Mouse (Mus musculus): ENCODE measurements around the gene Taf8. TPM values are rescaled to one million over a fixed set of nuclear protein-coding genes. Genes with fewer than 3 reads are reported as not detected.

The Taf8 gene
- total and polyA plus RNA-seq, 3 experiments: 15.2 to 25.7 TPM; not detected in 1

- no peak overlapping the region for H3K4me3 ChIP-seq (ENCODE audit: control insufficient read depth in 1 of 2, insufficient read depth in 1 of 2, low read depth in 2 of 2, low read length in 2 of 2)
- no peaks in the 10 kb centered on the region for H3K4me1 ChIP-seq (ENCODE audit: control insufficient read depth in 1 of 2, insufficient read depth in 2 of 2, low read length in 2 of 2)
- H3K9me3 ChIP-seq (replicated peaks; ENCODE audit: insufficient read depth, low read length): no peaks in the 10 kb centered on the region
- H3K27me3 ChIP-seq (ENCODE audit: control insufficient read depth in 1 of 2, insufficient read depth in 2 of 2, low read length in 2 of 2): peaks cover 0 to 2% of the 10 kb centered on the region in 2 experiments; a peak in 1 of 4 replicates
- H3K9ac ChIP-seq (ENCODE audit: control insufficient read depth, low read depth, low read length, poor library complexity, severe bottlenecking): no peak overlapping the region
- no peak overlapping the region for H3K27ac ChIP-seq (ENCODE audit: control insufficient read depth, low read depth, low read length)
- H3K79me2 ChIP-seq (ENCODE audit: control insufficient read depth, insufficient read depth, low read length, poor library complexity): no peaks in the 10 kb centered on the region
- no peak for DNase-seq (ENCODE audit: low read depth, low spot score)
- H3K36me3 ChIP-seq (ENCODE audit: control insufficient read depth in 1 of 2, insufficient read depth in 2 of 2, low read length in 2 of 2): no peaks in the 10 kb centered on the region
- TF ChIP-seq POLR2A (IDR thresholded peaks at IDR 0.05; ENCODE audit: control insufficient read depth in 1 of 2, insufficient read depth in 1 of 2, low read depth in 1 of 2, low read length in 2 of 2, poor library complexity in 1 of 2) (no peak), TBP (IDR thresholded peaks at IDR 0.05; ENCODE audit: low read depth, low read length) (no peak), JUND (IDR thresholded peaks at IDR 0.05; ENCODE audit: low read depth, low read length) (no peak), CHD2 (IDR thresholded peaks at IDR 0.05; ENCODE audit: low read length) (no peak), MYC (IDR thresholded peaks at IDR 0.05; ENCODE audit: low read depth, low read length) (no peak), KAT2A (conservative IDR thresholded peaks at IDR 0.05; ENCODE audit: low read depth, low read length) (no peak), TAL1 (IDR thresholded peaks at IDR 0.05; ENCODE audit: low read length) (no peak), NRF1 (IDR thresholded peaks at IDR 0.05; ENCODE audit: insufficient read depth, low read depth, low read length, poor library complexity, severe bottlenecking) (no peak), BHLHE40 (IDR thresholded peaks at IDR 0.05; ENCODE audit: borderline replicate concordance, low read depth, low read length) (no peak), MAFK (IDR thresholded peaks at IDR 0.05; ENCODE audit: borderline replicate concordance, low read depth, low read length) (no peak), MYB (IDR thresholded peaks at IDR 0.05; ENCODE audit: low read depth, low read length) (no peak), MAX (IDR thresholded peaks at IDR 0.05; ENCODE audit: low read length) (no peak)
These were observed 29.4 kb downstream of the Taf8 start for GRCm38 (mm10) chr17:47472435-47473350.

GRCm38 (mm10) chr17:47470686-47471085, 31.4 kb downstream of the Taf8 start:
- H3K9ac ChIP-seq (ENCODE audit: control insufficient read depth, low read depth, low read length, poor library complexity, severe bottlenecking): no peak overlapping the region
- H3K4me1 ChIP-seq (ENCODE audit: control insufficient read depth in 1 of 2, insufficient read depth in 2 of 2, low read length in 2 of 2): no peaks in the 10 kb centered on the region
- no peak for DNase-seq (ENCODE audit: low read depth, low spot score)
- H3K36me3 ChIP-seq (ENCODE audit: control insufficient read depth in 1 of 2, insufficient read depth in 2 of 2, low read length in 2 of 2): no peaks in the 10 kb centered on the region
- H3K27ac ChIP-seq (ENCODE audit: control insufficient read depth, low read depth, low read length): no peak overlapping the region
- peaks cover 0 to 2% of the 10 kb centered on the region in 2 experiments; a peak in 1 of 4 replicates for H3K27me3 ChIP-seq (ENCODE audit: control insufficient read depth in 1 of 2, insufficient read depth in 2 of 2, low read length in 2 of 2)
- no peaks in the 10 kb centered on the region for H3K79me2 ChIP-seq (ENCODE audit: control insufficient read depth, insufficient read depth, low read length, poor library complexity)
- H3K4me3 ChIP-seq (ENCODE audit: control insufficient read depth in 1 of 2, insufficient read depth in 1 of 2, low read depth in 2 of 2, low read length in 2 of 2): no peak overlapping the region
- TF ChIP-seq MAZ (IDR thresholded peaks at IDR 0.05; ENCODE audit: low read depth, low read length) (no peak), USF2 (IDR thresholded peaks at IDR 0.05; ENCODE audit: borderline replicate concordance in 1 of 2, insufficient read depth in 1 of 2, low read depth in 1 of 2, low read length in 2 of 2) (no peak), ZKSCAN1 (IDR thresholded peaks at IDR 0.05; ENCODE audit: low read depth, low read length) (no peak), TCF12 (IDR thresholded peaks at IDR 0.05; ENCODE audit: low read depth, low read length) (no peak), CTCF (IDR thresholded peaks at IDR 0.05 in 2 of 3, conservative IDR thresholded peaks at IDR 0.05 in 1 of 3; ENCODE audit: control insufficient read depth in 1 of 3, insufficient read depth in 1 of 3, low read depth in 2 of 3, low read length in 3 of 3, poor library complexity in 1 of 3, severe bottlenecking in 1 of 3) (no peak), MEF2A (IDR thresholded peaks at IDR 0.05; ENCODE audit: extremely low read depth, insufficient replicate concordance, low read depth, low read length, poor library complexity, severe bottlenecking) (no peak), MXI1 (IDR thresholded peaks at IDR 0.05; ENCODE audit: low read depth, low read length) (no peak), ZNF384 (IDR thresholded peaks at IDR 0.05; ENCODE audit: low read depth, low read length) (no peak), MAX (IDR thresholded peaks at IDR 0.05; ENCODE audit: low read length) (no peak), POLR2AphosphoS2 (IDR thresholded peaks at IDR 0.05; ENCODE audit: low read length) (no peak), GABPA (IDR thresholded peaks at IDR 0.05; ENCODE audit: low read depth, low read length) (no peak), JUND (IDR thresholded peaks at IDR 0.05; ENCODE audit: low read depth, low read length) (no peak), E2F4 (IDR thresholded peaks at IDR 0.05; ENCODE audit: borderline replicate concordance, low read depth, low read length) (no peak), SIN3A (IDR thresholded peaks at IDR 0.05; ENCODE audit: low read length) (no peak), RAD21 (IDR thresholded peaks at IDR 0.05; ENCODE audit: low read depth, low read length) (no peak), MYB (IDR thresholded peaks at IDR 0.05; ENCODE audit: low read depth, low read length) (no peak), TBP (IDR thresholded peaks at IDR 0.05; ENCODE audit: low read depth, low read length) (no peak), ELF1 (IDR thresholded peaks at IDR 0.05; ENCODE audit: low read depth, low read length) (no peak), HCFC1 (IDR thresholded peaks at IDR 0.05; ENCODE audit: low read depth, low read length) (no peak)
- no peaks in the 10 kb centered on the region for H3K9me3 ChIP-seq (replicated peaks; ENCODE audit: insufficient read depth, low read length)
